Mouse (Mus musculus) heart, adult 9 months (tissue): ENCODE measurements around the gene Tra2a.
"Not testable (repeated sequence)": the region's sequence is repeated elsewhere in the genome, so short reads cannot be mapped to it uniquely, and the experiment has no call there.

Experiments used
- DNase-seq, 2 experiments: peaks; one replicate each; pipeline ENCODE4 v3.0.0; 2022; ENCODE audit warnings: low spot score in 2 of 2

The Tra2a gene

DNA sequence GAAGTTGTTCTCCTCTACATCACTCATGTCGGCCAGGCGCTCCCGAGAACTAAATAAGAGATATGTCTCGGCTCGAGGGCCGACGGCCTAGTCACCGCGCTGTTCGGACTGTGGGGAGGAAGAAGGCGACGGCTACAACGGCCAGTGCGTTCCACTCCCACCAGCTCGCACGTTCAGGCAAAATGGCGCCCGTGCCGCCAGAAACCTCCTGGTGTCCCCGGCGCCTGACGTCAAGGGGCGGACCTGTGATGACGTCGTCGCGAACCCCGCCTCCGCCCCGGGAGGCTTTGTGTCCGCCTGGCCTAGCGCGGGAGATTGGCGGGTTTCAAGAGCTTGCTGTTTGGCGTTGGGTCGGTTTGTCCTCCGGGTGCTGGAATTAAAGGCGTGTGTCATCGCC lies at the start of gene Tra2a:
Gene Tra2a, minus strand, starts transcription at position 187 of the 397 bp plus-strand sequence.
- peak; percentile 95 to 98 for DNase-seq

DNA sequence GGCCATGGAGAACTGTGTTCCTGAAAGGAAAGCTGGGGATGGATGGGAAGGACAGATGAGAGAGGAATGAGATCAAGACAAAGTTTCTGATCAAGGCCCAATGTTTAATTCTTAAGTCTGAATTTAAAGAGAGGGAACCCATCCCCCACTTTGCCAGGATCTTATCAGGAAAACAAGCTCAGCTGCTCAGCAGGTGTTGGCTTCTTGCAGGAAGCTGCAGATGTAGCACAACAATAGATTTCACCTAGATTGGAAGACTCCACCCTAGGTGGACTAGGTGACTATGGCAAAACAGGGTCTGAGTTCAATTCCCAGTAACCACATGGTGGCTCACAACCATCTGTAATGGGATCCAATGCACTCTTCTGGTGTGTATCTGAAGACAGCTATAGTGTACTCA lies 34.5 kb upstream of the Tra2a start:
- no peak for DNase-seq

DNA sequence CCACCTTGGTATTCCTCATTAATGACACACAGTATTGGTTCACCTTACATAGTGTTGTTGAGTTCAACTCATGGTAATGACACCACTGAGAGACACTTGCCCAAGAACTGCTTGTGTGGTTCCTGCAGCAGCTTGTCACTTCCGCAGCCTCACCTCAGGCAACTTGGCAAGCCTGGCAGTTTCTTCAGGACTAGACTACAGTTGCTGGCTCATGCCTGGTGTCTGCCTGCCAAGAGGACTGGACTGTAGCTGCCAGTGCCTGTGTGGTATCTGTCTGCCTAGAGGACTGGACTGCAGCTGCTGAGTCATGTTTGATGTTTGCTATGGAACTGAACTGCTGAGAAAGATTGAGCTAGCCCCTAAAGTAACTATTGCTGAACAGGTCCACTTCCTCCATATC lies 18.3 kb upstream of the Tra2a start:
- peak; percentile 38 to 59 for DNase-seq

DNA sequence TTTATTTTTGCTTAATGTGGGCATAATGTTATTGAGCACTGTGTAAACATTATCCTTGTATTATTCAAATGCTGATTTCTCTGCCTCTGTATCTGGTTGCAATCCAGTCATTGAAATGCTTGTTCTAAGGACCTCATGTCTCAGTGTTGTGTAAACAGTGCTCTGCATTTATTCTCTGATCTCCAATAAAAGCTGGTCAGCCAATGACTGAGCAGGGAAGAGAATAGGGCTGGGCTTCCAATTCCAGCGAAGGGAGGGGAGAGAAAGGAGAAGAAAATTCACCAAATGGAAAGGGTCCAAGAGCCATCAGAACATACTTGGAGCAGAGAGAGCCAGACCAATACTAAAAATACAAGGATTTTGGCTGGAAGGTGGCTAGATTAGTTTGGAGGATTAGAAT lies 17.1 kb upstream of the Tra2a start:
- DNase-seq, result no peak

DNA sequence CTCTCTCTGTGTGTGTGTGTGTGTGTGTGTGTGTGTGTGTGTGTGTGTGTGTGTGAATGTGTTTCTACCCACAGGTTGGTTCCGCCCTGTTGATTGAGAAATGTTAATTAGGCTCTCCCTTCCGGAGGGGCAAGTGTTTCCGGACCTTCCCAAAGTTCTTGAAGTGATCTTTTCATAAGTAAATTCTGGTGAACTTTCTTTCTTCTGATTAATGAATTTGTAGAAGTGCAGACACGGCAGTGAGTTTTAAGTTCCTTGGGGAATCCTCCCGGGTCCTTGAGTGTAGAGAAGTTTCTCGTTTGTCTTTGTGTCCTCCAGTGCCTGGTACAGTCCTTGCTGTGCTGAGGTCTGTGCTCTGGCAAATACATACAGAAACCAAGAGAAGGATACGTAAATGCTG lies 11.5 kb upstream of the Tra2a start:
- DNase-seq, result no peak

- DNase-seq, result no peak
Measured at GRCm38 (mm10) chr6:49274416-49275091, 10.7 kb upstream of the Tra2a start.

DNA sequence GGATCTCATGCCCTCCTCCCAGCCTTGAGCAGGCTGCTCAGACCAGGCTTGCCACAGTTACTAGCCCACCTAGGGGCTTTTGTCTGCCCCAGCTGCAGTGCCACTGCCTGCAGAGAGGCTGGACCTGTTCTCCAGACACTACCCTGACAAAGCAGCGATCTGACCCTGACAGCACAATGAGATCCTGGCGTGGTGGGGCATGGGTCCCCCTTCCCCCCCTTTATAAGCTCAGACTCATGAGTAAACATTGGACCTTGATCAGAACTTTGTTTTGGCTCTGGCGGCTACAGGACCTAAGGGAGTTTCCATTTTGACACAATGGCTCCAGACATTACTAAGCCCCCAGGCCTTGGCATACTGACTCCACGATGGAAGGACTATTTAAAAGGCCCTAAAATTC lies 10.1 kb upstream of the Tra2a start:
- DNase-seq, result no peak

DNA sequence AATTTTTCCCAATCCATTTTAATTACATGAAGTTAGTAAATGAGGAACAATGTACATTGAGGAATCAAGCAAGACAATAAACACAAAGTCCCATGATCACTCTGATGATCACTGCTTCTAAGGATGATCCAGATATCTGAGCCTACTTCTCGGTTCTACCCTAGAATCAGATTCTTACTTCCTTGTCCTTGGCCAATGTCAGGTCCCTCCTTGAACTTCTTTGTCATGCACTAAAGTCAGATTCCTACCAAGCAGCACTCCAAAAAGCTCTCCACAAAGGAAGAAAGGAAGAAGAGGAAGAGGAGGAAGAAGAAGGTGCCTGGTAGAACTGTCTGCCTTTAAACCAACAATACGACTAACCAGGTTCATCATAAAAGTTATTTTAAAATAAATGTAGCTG lies 9.0 kb upstream of the Tra2a start:
- no peak for DNase-seq

- no peak for DNase-seq
Measured at GRCm38 (mm10) chr6:49271815-49272214, 8.0 kb upstream of the Tra2a start.

DNA sequence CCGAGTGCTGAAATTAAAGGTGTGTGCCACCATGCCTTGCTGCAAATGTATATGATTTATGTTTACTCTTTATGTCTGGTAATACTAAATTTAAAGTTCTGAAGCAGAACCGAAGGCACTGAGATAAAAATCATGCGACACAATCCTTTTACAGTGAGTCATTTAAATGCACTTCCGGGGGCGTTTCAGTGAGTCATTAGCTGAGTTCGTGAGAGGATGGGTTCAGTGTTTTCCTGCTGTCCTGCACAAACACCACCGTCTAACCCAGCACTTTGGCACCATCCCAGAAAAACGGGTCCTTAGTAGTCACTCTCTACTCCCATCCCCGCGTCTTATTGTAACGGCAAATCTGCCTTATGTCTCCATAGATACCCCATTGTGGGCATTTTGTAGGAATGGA lies 6.1 kb upstream of the Tra2a start:
- no peak for DNase-seq

DNA sequence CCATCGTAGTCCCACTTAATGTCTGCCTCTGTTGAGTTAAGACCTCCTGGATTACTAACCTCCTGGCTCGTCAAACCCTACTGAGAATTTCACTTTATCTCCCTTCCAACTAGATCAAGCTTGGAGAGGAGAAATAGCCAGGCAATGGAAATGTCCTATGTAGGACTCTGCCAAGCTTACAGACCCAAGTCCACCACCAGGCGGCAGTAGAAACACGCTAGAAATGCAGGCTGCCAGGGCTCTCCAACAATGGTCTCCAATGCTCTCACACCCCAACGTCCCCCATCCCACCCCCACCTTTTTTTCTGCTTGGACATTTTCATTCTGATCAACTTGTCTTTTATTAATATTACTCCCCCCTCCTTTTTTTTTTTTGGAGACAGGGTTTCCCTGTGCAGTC lies 5.4 kb upstream of the Tra2a start:
- DNase-seq, result peak; percentile 29 to 67

GRCm38 (mm10) chr6:49267686-49268085 lies 3.9 kb upstream of the Tra2a start:
- DNase-seq, result no peak

DNA sequence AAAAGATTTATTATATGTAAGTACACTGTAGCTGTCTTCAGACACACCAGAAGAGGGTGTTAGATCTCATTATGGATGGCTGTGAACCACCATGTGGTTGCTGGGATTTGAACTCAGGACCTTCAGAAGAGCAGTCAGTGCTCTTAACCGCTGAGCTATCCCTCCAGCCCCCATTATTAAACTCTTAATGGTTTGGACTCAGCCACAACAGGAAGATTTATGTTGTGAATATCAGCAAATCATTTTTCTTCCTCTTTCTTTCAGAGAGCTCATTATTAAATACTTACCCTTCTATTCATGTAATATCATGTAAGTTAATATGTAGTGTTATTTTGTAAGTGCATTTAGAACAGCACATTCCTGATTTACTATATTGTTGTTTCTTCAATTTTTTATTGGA lies 1.4 kb upstream of the Tra2a start:
- DNase-seq, result not testable (repeated sequence)

DNA sequence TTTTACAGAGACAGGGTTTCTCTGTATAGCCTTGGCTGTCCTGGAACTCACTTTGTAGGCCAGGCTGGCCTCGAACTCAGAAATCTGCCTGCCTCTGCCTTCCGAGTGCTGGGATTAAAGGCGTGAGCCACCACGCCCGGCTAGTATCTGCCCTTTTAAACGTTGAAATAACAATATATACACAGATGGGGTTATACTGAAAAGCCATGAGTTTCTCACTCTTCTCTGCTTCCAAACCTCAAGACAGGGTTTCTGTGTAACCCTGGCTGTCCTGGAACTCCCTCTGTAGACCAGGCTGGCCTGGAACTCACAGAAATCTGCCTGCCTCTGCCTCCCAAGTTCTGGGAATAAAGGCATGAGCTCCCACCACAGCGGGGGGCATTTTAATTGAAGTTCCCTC lies 613 bp upstream of the Tra2a start:
- DNase-seq, result not testable (repeated sequence)

DNA sequence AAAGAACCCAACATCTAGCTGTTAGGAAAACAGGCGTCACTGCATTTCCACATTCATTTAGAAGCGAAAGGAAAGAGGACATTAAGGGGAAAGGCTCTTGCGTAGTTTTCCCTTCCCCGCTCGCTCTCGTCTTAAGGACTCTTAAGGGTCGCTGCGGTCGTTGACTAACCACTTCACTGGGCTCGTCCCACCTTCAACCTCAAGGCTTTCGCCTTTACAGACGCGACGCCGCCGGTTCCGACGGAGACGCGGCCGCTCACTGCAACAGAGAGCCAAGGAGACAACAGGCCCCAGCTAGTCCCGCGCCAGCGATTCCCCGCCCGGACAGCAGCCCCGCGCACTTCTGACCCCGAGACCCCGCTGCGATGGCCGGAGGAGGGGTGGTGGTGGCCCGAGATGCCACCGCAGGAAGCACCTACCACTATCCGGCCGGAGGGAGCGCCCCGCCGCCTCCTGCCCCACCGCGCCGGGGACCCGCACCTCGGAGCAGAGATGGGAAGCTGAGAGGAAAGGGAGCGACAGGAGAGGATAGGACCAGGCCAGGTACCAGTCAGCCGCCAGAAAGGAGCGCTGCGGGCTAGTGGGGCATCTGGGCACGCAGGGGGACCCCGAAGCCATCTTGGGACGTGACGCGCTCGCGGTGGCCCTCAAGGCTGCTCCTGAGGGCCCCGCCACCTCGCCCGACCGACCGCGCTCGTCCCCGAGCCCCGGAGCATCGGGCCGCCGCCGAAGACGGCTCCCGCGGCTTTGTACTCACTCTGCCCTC lies 569 bp downstream of the Tra2a start:
- peak in 1 of 2 experiments; percentile 41 for DNase-seq

DNA sequence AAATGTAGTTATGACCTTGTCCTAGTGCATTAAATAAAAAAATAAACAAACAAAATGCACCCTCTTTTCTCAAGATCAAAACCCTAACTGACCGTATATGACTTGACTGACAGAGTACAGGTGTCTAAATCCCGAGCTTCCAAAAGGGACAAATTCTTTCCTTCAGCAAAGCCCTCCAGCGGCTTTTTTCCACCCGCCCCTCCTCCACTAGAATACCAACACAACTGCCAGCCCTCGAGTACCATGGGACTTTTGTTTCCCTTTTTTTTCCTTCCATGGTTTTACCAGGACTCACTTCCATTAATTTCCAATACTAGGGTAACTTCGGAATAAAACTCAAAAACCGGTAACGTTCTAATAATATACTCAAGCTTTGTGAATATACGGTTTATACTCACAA lies 1.4 kb downstream of the Tra2a start:
- peak in 1 of 2 experiments; percentile 6 for DNase-seq

- no peak for DNase-seq
Measured at GRCm38 (mm10) chr6:49259711-49260110, 4.1 kb downstream of the Tra2a start.

GRCm38 (mm10) chr6:49257880-49258279 lies 6.0 kb downstream of the Tra2a start:
- DNase-seq, result no peak

DNA sequence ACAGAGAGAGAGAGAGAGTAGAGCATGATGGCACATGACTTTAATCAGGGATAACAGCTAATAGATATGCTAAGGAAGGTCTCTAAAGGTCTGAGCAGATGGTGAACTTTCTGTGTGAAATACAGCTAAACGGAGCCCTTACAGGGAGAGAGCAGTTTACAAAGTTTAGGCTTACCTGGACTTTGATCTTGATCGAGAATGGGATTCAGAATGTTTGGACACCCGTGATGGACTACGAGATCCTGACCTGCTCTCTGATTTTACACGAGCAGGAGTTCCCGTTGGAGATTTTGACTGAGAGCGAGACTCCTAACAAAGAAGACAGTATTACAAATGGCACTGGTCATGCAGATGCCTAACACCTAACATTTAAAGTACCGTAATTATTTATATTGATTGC lies 11.6 kb downstream of the Tra2a start:
- no peak for DNase-seq

DNA sequence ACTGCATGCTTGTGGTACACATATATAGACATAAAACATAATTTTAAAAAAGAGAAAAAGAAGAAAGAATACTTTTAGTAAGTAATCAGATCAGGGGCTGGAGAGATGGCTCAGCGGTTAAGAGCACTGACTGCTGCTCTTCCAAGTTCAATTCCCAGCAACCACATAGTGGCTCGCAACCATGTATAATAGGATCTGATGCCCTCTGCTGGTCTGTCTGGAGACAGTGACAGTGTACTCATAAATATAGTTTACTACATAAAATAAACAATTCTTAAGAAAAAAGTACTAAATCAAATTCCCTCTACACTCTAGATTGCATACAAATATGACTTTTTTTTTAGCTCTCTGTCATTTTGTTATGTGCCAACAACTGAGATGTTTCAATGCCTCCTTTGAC lies 12.6 kb downstream of the Tra2a start:
- DNase-seq, result no peak

DNA sequence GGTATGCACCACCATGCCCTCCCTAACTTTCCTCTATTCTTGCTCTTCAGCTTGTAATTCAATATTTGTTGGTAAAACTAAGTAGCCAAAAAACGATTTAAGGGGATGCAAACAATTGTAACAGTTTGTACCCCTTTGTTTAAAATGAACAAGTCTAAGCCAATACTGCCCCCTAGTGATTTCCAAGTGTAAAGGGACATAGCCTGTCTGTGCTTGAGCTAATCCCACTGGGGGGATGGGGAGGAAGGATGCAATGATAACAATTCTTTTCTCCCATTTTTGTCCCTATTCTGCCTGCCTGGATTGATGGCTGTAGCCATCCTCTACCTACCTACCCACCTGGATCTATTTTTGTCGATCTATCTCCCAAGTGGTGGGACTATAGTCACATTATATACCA lies 16.6 kb downstream of the Tra2a start:
- DNase-seq, result peak in 1 of 2 experiments; percentile 13

DNA sequence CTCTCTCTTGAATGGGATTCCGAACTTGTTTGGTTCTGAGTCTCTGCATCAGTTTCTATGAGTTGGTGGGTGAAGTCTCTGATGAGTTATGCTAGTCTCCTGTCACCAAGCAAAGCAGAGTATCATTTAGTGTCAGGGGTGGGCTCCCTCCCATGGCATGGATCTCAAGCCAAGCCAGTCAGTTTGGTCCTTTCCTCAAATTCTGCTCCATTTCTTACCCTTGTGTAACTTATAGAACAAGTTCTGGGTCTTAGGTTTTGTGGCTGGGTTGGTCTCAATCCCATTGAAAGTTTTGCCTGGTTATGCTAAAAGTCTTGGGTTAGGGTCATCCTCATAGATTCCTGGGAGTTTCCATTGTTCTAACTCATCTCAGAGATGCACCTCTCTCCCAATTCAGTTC lies 21.5 kb downstream of the Tra2a start:
- DNase-seq, result no peak

DNA sequence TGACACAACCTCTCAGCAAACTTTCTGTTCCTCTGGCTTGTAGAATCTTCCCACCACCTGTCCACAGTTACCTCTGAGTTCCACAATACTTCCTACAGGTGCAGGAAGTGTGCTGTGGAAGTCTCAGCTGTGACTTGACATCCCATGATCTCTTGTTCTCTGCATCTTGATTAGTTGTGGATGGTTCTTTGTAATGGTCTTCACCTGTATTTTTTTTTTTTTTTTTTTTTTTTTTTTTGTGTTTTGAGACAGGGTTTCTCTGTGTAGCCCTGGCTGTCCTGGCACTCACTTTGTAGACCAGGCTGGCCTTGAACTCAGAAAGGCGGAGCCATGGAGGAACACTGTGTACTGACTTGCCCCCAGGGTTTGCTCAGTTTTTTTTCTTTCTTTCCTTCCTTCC lies 22.3 kb downstream of the Tra2a start:
- no peak for DNase-seq
